Mouse (Mus musculus): ENCODE data around the gene Prr5. TPM values are rescaled to one million over a fixed set of nuclear protein-coding genes. Genes with fewer than 3 reads are reported as not detected.
A peak's percentile ranks its signal among the peaks of the same experiment; 100 is the strongest.

Prr5 gene
- polyA plus RNA-seq, 1 experiment from 2014 or later: 11.3 TPM

- Histone ChIP-seq H3K9ac (ENCODE audit: low read length) (no peak overlapping the region), H3K27ac (ENCODE audit: low read length) (no peak overlapping the region), H3K4me1 (ENCODE audit: control insufficient read depth, insufficient read depth, low read length) (peaks cover 15% of the 10 kb centered on the region), H3K9me3 (replicated peaks; ENCODE audit: control insufficient read depth, low read length) (no peaks in the 10 kb centered on the region), H3K4me3 (ENCODE audit: low read length) (no peak overlapping the region), H3K36me3 (ENCODE audit: control insufficient read depth, insufficient read depth) (no peaks in the 10 kb centered on the region), H3K27me3 (ENCODE audit: control insufficient read depth, insufficient read depth, low read length) (no peaks in the 10 kb centered on the region), H3K4me2 (ENCODE audit: low read depth, low read length) (no peak overlapping the region)
- no peak for ATAC-seq (replicated peaks; ENCODE audit: extremely low read depth, insufficient read depth, low FRiP score)
- 40% methylated on average over 9 of the region's 9 CpGs for WGBS
Observed at GRCm38 (mm10) chr15:84671401-84672307, 2.2 kb downstream of the Prr5 start.

- WGBS: 75% methylated on average over 4 of the region's 4 CpGs
- peaks cover 15% of the 10 kb centered on the region for H3K4me1 ChIP-seq (ENCODE audit: control insufficient read depth, insufficient read depth, low read length)
- H3K4me2 ChIP-seq (ENCODE audit: low read depth, low read length): no peak overlapping the region
- H3K27ac ChIP-seq (ENCODE audit: low read length): no peak overlapping the region
- no peaks in the 10 kb centered on the region for H3K9me3 ChIP-seq (replicated peaks; ENCODE audit: control insufficient read depth, low read length)
- no peak overlapping the region for H3K9ac ChIP-seq (ENCODE audit: low read length)
- no peaks in the 10 kb centered on the region for H3K36me3 ChIP-seq (ENCODE audit: control insufficient read depth, insufficient read depth)
- ATAC-seq (replicated peaks; ENCODE audit: extremely low read depth, insufficient read depth, low FRiP score): no peak
- no peaks in the 10 kb centered on the region for H3K27me3 ChIP-seq (ENCODE audit: control insufficient read depth, insufficient read depth, low read length)
- H3K4me3 ChIP-seq (ENCODE audit: low read length): no peak overlapping the region
Observed at GRCm38 (mm10) chr15:84672308-84672615, 2.8 kb downstream of the Prr5 start.

GRCm38 (mm10) chr15:84672616-84673015 is 3.2 kb downstream of the Prr5 start:
- Histone ChIP-seq H3K4me1 (ENCODE audit: control insufficient read depth, insufficient read depth, low read length) (peaks cover 15% of the 10 kb centered on the region), H3K27me3 (ENCODE audit: control insufficient read depth, insufficient read depth, low read length) (no peaks in the 10 kb centered on the region)
- WGBS: 74% methylated on average over 3 of the region's 3 CpGs

GRCm38 (mm10) chr15:84674329-84675067 is 5.1 kb downstream of the Prr5 start:
- Histone ChIP-seq H3K9ac (ENCODE audit: low read length) (no peak overlapping the region), H3K27me3 (ENCODE audit: control insufficient read depth, insufficient read depth, low read length) (no peaks in the 10 kb centered on the region), H3K9me3 (replicated peaks; ENCODE audit: control insufficient read depth, low read length) (no peaks in the 10 kb centered on the region), H3K4me1 (ENCODE audit: control insufficient read depth, insufficient read depth, low read length) (peaks cover 8% of the 10 kb centered on the region), H3K4me2 (ENCODE audit: low read depth, low read length) (no peak overlapping the region), H3K27ac (ENCODE audit: low read length) (no peak overlapping the region), H3K4me3 (ENCODE audit: low read length) (no peak overlapping the region), H3K36me3 (ENCODE audit: control insufficient read depth, insufficient read depth) (no peaks in the 10 kb centered on the region)
- 89% methylated on average over 11 of the region's 11 CpGs for WGBS
- no peak for ATAC-seq (replicated peaks; ENCODE audit: extremely low read depth, insufficient read depth, low FRiP score)

More at GRCm38 (mm10) chr15:84672616-84673015, 3.2 kb downstream of the Prr5 start:
- Histone ChIP-seq H3K36me3 (ENCODE audit: control insufficient read depth, insufficient read depth) (no peaks in the 10 kb centered on the region), H3K4me2 (ENCODE audit: low read depth, low read length) (no peak overlapping the region), H3K27ac (ENCODE audit: low read length) (no peak overlapping the region), H3K4me3 (ENCODE audit: low read length) (no peak overlapping the region), H3K9ac (ENCODE audit: low read length) (no peak overlapping the region), H3K9me3 (replicated peaks; ENCODE audit: control insufficient read depth, low read length) (no peaks in the 10 kb centered on the region)
- ATAC-seq (replicated peaks; ENCODE audit: extremely low read depth, insufficient read depth, low FRiP score): peak; percentile 38; the same call in 1 of the 2 replicates

- H3K9ac ChIP-seq (ENCODE audit: low read length): no peak overlapping the region
- no peak overlapping the region for H3K4me3 ChIP-seq (ENCODE audit: low read length)
- peaks cover 5% of the 10 kb centered on the region; the same call in 1 of the 2 replicates for H3K4me1 ChIP-seq (ENCODE audit: control insufficient read depth, insufficient read depth, low read length)
- no peaks in the 10 kb centered on the region for H3K36me3 ChIP-seq (ENCODE audit: control insufficient read depth, insufficient read depth)
- no peaks in the 10 kb centered on the region for H3K9me3 ChIP-seq (replicated peaks; ENCODE audit: control insufficient read depth, low read length)
- H3K4me2 ChIP-seq (ENCODE audit: low read depth, low read length): no peak overlapping the region
- 65% methylated on average over 8 of the region's 8 CpGs for WGBS
- H3K27ac ChIP-seq (ENCODE audit: low read length): no peak overlapping the region
- no peaks in the 10 kb centered on the region for H3K27me3 ChIP-seq (ENCODE audit: control insufficient read depth, insufficient read depth, low read length)
- no peak for ATAC-seq (replicated peaks; ENCODE audit: extremely low read depth, insufficient read depth, low FRiP score)
Observed at GRCm38 (mm10) chr15:84675317-84675716, 5.9 kb downstream of the Prr5 start.

- no peak overlapping the region for H3K9ac ChIP-seq (ENCODE audit: low read length)
- no peaks in the 10 kb centered on the region for H3K9me3 ChIP-seq (replicated peaks; ENCODE audit: control insufficient read depth, low read length)
- peaks cover 9% of the 10 kb centered on the region for H3K4me1 ChIP-seq (ENCODE audit: control insufficient read depth, insufficient read depth, low read length)
- no peak overlapping the region for H3K27ac ChIP-seq (ENCODE audit: low read length)
- no peaks in the 10 kb centered on the region for H3K36me3 ChIP-seq (ENCODE audit: control insufficient read depth, insufficient read depth)
- H3K27me3 ChIP-seq (ENCODE audit: control insufficient read depth, insufficient read depth, low read length): no peaks in the 10 kb centered on the region
- H3K4me3 ChIP-seq (ENCODE audit: low read length): no peak overlapping the region
- ATAC-seq (replicated peaks; ENCODE audit: extremely low read depth, insufficient read depth, low FRiP score): no peak
- 69% methylated on average over 11 of the region's 11 CpGs for WGBS
- no peak overlapping the region for H3K4me2 ChIP-seq (ENCODE audit: low read depth, low read length)
Observed at GRCm38 (mm10) chr15:84677943-84678342, 8.5 kb downstream of the Prr5 start.

GRCm38 (mm10) chr15:84679090-84679489 is 9.7 kb downstream of the Prr5 start:
- Histone ChIP-seq H3K4me2 (ENCODE audit: low read depth, low read length) (no peak overlapping the region), H3K27me3 (ENCODE audit: control insufficient read depth, insufficient read depth, low read length) (no peaks in the 10 kb centered on the region), H3K9me3 (replicated peaks; ENCODE audit: control insufficient read depth, low read length) (no peaks in the 10 kb centered on the region), H3K27ac (ENCODE audit: low read length) (no peak overlapping the region), H3K36me3 (ENCODE audit: control insufficient read depth, insufficient read depth) (no peaks in the 10 kb centered on the region), H3K9ac (ENCODE audit: low read length) (no peak overlapping the region), H3K4me3 (ENCODE audit: low read length) (no peak overlapping the region), H3K4me1 (ENCODE audit: control insufficient read depth, insufficient read depth, low read length) (peaks cover 9% of the 10 kb centered on the region)
- no peak for ATAC-seq (replicated peaks; ENCODE audit: extremely low read depth, insufficient read depth, low FRiP score)
- 95% methylated on average over 4 of the region's 4 CpGs for WGBS

GRCm38 (mm10) chr15:84679794-84680193 is 10.4 kb downstream of the Prr5 start:
- 77% methylated on average over 3 of the region's 3 CpGs for WGBS
- H3K36me3 ChIP-seq (ENCODE audit: control insufficient read depth, insufficient read depth): no peaks in the 10 kb centered on the region
- peaks cover 9% of the 10 kb centered on the region for H3K4me1 ChIP-seq (ENCODE audit: control insufficient read depth, insufficient read depth, low read length)

More at GRCm38 (mm10) chr15:84679794-84680193, 10.4 kb downstream of the Prr5 start:
- Histone ChIP-seq H3K27ac (ENCODE audit: low read length) (no peak overlapping the region), H3K9ac (ENCODE audit: low read length) (no peak overlapping the region), H3K27me3 (ENCODE audit: control insufficient read depth, insufficient read depth, low read length) (no peaks in the 10 kb centered on the region), H3K4me2 (ENCODE audit: low read depth, low read length) (no peak overlapping the region), H3K4me3 (ENCODE audit: low read length) (no peak overlapping the region), H3K9me3 (replicated peaks; ENCODE audit: control insufficient read depth, low read length) (no peaks in the 10 kb centered on the region)
- no peak for ATAC-seq (replicated peaks; ENCODE audit: extremely low read depth, insufficient read depth, low FRiP score)
